Mouse (Mus musculus) midbrain, postnatal 0 days (tissue): ENCODE results near the gene Pstk. TPM values are rescaled to one million over a fixed set of nuclear protein-coding genes. Genes with fewer than 3 reads are reported as not detected.
"Not testable (repeated sequence)": the region's sequence is repeated elsewhere in the genome, so short reads cannot be mapped to it uniquely, and the experiment has no call there.

ENCODE experiments used
- ATAC-seq: fragments of 200-750 bp; cut with Nextera tagmentation; 2 replicates; pipeline ENCODE4 v1.8.0; 2017; ENCODE audit warnings: moderate number of reproducible peaks, mild to moderate bottlenecking, moderate TSS enrichment, moderate library complexity; ENCODE audit not compliant: low FRiP score
- DNase-seq: peaks from one replicate; pipeline ENCODE4 v3.0.0-alpha.2; 2015; ENCODE audit warnings: low spot score
- H3K27ac ChIP-seq: fragments of 300-500 bp; sonication (generic); 2 replicates; pipeline ENCODE4 v1.5.1; 2014; ENCODE audit warnings: low read depth, mild to moderate bottlenecking, low read length, mixed read lengths
- H3K27me3 ChIP-seq: fragments of 300-500 bp; sonication (generic); 2 replicates; pipeline ENCODE4 v1.6.1; 2014; ENCODE audit warnings: low read length, control low read depth, mixed read lengths; ENCODE audit not compliant: insufficient read depth
- H3K36me3 ChIP-seq: fragments of 300-500 bp; sonication (generic); 2 replicates; pipeline ENCODE4 v1.6.1; 2014; ENCODE audit warnings: low read length, control low read depth, mixed read lengths; ENCODE audit not compliant: insufficient read depth
- H3K4me1 ChIP-seq: fragments of 300-500 bp; sonication (generic); 2 replicates; pipeline ENCODE4 v1.6.1; 2014; ENCODE audit warnings: mild to moderate bottlenecking, control low read depth, antibody characterized with exemption, low read length, mixed read lengths; ENCODE audit not compliant: insufficient read depth
- H3K4me2 ChIP-seq: fragments of 300-500 bp; sonication (generic); 2 replicates; pipeline ENCODE4 v1.6.1; 2014; ENCODE audit warnings: low read depth, mild to moderate bottlenecking, low read length, mixed read lengths; ENCODE audit not compliant: poor library complexity, severe bottlenecking
- H3K4me3 ChIP-seq: fragments of 300-500 bp; sonication (generic); 2 replicates; pipeline ENCODE4 v1.5.1; 2014; ENCODE audit warnings: low read depth, mild to moderate bottlenecking, low read length, moderate library complexity
- H3K9ac ChIP-seq: fragments of 300-500 bp; sonication (generic); replicated peaks from 2 replicates; pipeline ENCODE4 v1.6.1; 2014; ENCODE audit warnings: mild to moderate bottlenecking, low read length, moderate library complexity, mixed read lengths; ENCODE audit not compliant: poor library complexity, severe bottlenecking
- H3K9me3 ChIP-seq: fragments of 300-500 bp; sonication (generic); 2 replicates; pipeline ENCODE4 v1.6.1; 2016; ENCODE audit warnings: low read length, control low read depth
- CTCF ChIP-seq: IDR thresholded peaks from 2 replicates; pipeline ENCODE4 v1.5.1; 2016; ENCODE audit warnings: antibody characterized with exemption, mild to moderate bottlenecking
- WGBS: fragments of 180-500 bp; shearing (Covaris S2); extraction: QIAGEN DNeasy Blood & Tissue Kit; methylation state at CpG from one replicate; pipeline ENCODE4 v1.1.7; 2014; 5-methylcytosine and 5-hydroxymethylcytosine counted together
- polyA plus RNA-seq: library from polyadenylated mRNA; unstranded; fragments of >200 nt; fragmentation: Nextera tagmentation; extraction: Ambion mirVana; gene quantifications from 2 replicates; pipeline ENCODE4 v1.2.1, GENCODE M21; 2015
- total RNA-seq: library from RNA; depleted of rRNA; stranded (reverse); fragments of >200 nt; gene quantifications from 2 replicates; pipeline ENCODE4 v1.2.3, GENCODE M21; 2014

Pstk gene
- total and polyA plus RNA-seq, 2 experiments from 2014 or later: 36.6 to 55.0 TPM

- H3K4me3 ChIP-seq: peak within 1 kb of the TSS; percentile 94
- H3K4me1 ChIP-seq: peaks cover 12% of the 10 kb centered on the region; the same call in 1 of the 2 replicates
- H3K27me3 ChIP-seq: no peaks in the 10 kb centered on the region
- H3K9ac ChIP-seq: peak within 1 kb of the TSS; percentile 90
- TF ChIP-seq CTCF: no peak
- ATAC-seq (peak; percentile 96), DNase-seq (peak; percentile 97)
- H3K4me2 ChIP-seq: peak within 1 kb of the TSS; percentile 74
- no peaks in the 10 kb centered on the region for H3K9me3 ChIP-seq
- WGBS: under 1% methylated on average over 37 of the region's 42 CpGs
- no peaks in the 10 kb centered on the region for H3K36me3 ChIP-seq
- H3K27ac ChIP-seq: peak within 1 kb of the TSS; percentile 84
These were observed 39.6 kb downstream of the Pstk start, which contains the start of the genes Ikzf5 and Acadsb for GRCm38 (mm10) chr7:131410416-131411058. TSS of gene Ikzf5 (minus strand) at chr7:131410521. TSS of gene Acadsb (plus strand) at chr7:131410601.

- TF ChIP-seq CTCF: no peak
- H3K4me2 ChIP-seq: peak overlapping the region; percentile 74
- peak overlapping the region; percentile 90 for H3K9ac ChIP-seq
- no peak overlapping the region for H3K27ac ChIP-seq
- WGBS: 55% methylated on average over 10 of the region's 10 CpGs
- H3K4me1 ChIP-seq: peaks cover 12% of the 10 kb centered on the region; the same call in 1 of the 2 replicates
- H3K9me3 ChIP-seq: no peaks in the 10 kb centered on the region
- ATAC-seq (no peak), DNase-seq (peak; percentile 5)
- H3K27me3 ChIP-seq: no peaks in the 10 kb centered on the region
- H3K36me3 ChIP-seq: no peaks in the 10 kb centered on the region
- H3K4me3 ChIP-seq: peak overlapping the region; percentile 94
These were observed 40.4 kb downstream of the Pstk start for GRCm38 (mm10) chr7:131411221-131411940.

GRCm38 (mm10) chr7:131411941-131412270 lies 41.0 kb downstream of the Pstk start:
- Histone ChIP-seq H3K36me3 (no peaks in the 10 kb centered on the region), H3K4me3 (no peak overlapping the region), H3K4me2 (peak overlapping the region; percentile 74), H3K4me1 (peaks cover 12% of the 10 kb centered on the region; the same call in 1 of the 2 replicates), H3K9me3 (no peaks in the 10 kb centered on the region), H3K9ac (no peak overlapping the region), H3K27ac (no peak overlapping the region), H3K27me3 (no peaks in the 10 kb centered on the region)
- DNase-seq (no peak), ATAC-seq (no peak)
- 71% methylated on average over 2 of the region's 2 CpGs for WGBS
- no peak for TF ChIP-seq CTCF

GRCm38 (mm10) chr7:131416742-131417141 lies 45.8 kb downstream of the Pstk start:
- not testable (repeated sequence) for DNase-seq, H3K9me3 ChIP-seq, H3K36me3 ChIP-seq, H3K4me1 ChIP-seq, ATAC-seq, H3K4me3 ChIP-seq, H3K27me3 ChIP-seq, H3K27ac ChIP-seq, H3K4me2 ChIP-seq, H3K9ac ChIP-seq

- H3K4me1 ChIP-seq: 0 out of 2 replicates have a peak, but pooled peaks cover 3% of the 10 kb centered on the region
- ATAC-seq (no peak), DNase-seq (no peak)
- H3K27me3 ChIP-seq: no peaks in the 10 kb centered on the region
- TF ChIP-seq CTCF: no peak
- H3K9ac ChIP-seq: no peak overlapping the region
- no peak overlapping the region for H3K4me2 ChIP-seq
- no peaks in the 10 kb centered on the region; the same call in 1 of the 2 replicates for H3K36me3 ChIP-seq
- no peaks in the 10 kb centered on the region for H3K9me3 ChIP-seq
- H3K4me3 ChIP-seq: no peak overlapping the region
- H3K27ac ChIP-seq: no peak overlapping the region
These were observed 46.7 kb downstream of the Pstk start for GRCm38 (mm10) chr7:131417605-131418004.

GRCm38 (mm10) chr7:131424912-131425311 lies 54.0 kb downstream of the Pstk start:
- no peaks in the 10 kb centered on the region for H3K9me3 ChIP-seq
- no peak for ATAC-seq

More at GRCm38 (mm10) chr7:131424912-131425311, 54.0 kb downstream of the Pstk start:
- Histone ChIP-seq H3K4me1 (no peaks in the 10 kb centered on the region), H3K4me2 (no peak overlapping the region), H3K4me3 (no peak overlapping the region), H3K27ac (no peak overlapping the region), H3K36me3 (peaks cover 8% of the 10 kb centered on the region; the same call in 1 of the 2 replicates), H3K27me3 (no peaks in the 10 kb centered on the region), H3K9ac (no peak overlapping the region)
- no peak for TF ChIP-seq CTCF
- WGBS: 91% methylated on average over 2 of the region's 2 CpGs
- DNase-seq: no peak
